Comparison of ENCODE assay signal across 8 mouse cellular contexts in the genomic region with DNA sequence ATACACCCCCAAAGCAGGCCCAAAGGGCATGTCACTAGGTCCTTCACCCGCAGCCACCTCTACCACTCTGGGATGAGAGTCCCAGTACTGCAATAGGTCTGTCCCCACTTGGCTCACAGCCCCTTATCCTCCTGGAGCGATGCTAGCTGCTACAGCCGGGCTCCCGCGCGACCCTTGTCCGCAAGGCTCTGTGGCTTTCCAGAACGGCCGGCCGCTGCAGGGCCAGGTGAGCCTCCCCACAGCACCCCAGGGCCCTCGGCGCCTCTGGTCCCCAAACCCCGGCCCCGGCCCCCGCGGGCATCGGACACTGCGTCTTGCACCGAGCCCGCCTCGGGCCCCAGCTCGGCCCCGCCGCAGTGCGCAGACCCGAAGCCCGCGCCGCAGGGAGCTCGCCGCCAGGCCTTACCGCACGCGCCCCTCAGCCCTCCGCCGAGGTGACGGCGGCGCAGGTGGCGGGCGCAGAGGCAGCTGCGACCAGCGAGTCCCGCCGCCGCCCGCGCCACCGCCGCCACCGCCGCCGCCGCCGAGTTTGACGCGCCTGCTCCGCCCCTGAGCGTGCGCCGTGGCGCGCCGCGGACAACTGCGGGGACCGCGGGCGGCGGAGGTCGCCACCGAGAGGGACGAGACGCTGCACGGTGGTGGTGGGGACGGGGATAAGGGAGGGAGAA. TPM values are rescaled to one million over a fixed set of nuclear protein-coding genes. Genes with fewer than 3 reads are reported as not detected.
A peak's percentile ranks its signal among the peaks of the same experiment; 100 is the strongest.
DNase-seq lines count a peak whose midpoint lies in the region; ATAC-seq and TF ChIP-seq lines count a peak whose summit lies in the region.

A gene (minus strand): TSS at position 550 of the 668 bp plus-strand sequence.

- peak within 1 kb of the TSS; percentile 33 for H3K4me3 ChIP-seq in heart, adult 2 months
- peak within 1 kb of the TSS; percentile 77 for H3K4me3 ChIP-seq in embryonic facial prominence, embryonic 14.5 days (ENCODE audit: low read depth, low read length)
- H3K4me3 ChIP-seq in midbrain, postnatal 0 days (ENCODE audit: low read depth, low read length): peak within 1 kb of the TSS; percentile 79

- no peaks in the 10 kb centered on the region for H3K4me1 ChIP-seq in heart, adult 2 months (ENCODE audit: control insufficient read depth, insufficient read depth, low read length)
- H3K4me1 ChIP-seq in embryonic facial prominence, embryonic 14.5 days (ENCODE audit: control insufficient read depth, insufficient read depth, low read length): peaks cover 6% of the 10 kb centered on the region
- H3K4me1 ChIP-seq in midbrain, postnatal 0 days (ENCODE audit: insufficient read depth, low read length): no peaks in the 10 kb centered on the region

- no peaks in the 10 kb centered on the region for H3K79me2 ChIP-seq in heart, adult 2 months (replicated peaks; ENCODE audit: control insufficient read depth, insufficient read depth, low read length)

- no peak for TF ChIP-seq CTCF in heart, adult 2 months (IDR thresholded peaks at IDR 0.05)
- TF ChIP-seq CTCF in midbrain, postnatal 0 days (IDR thresholded peaks at IDR 0.05): no peak

- DNase-seq in heart, adult 2 months: peak; percentile 4 to 25
- no peak for DNase-seq in heart, adult 8-10 months (ENCODE audit: low spot score)
- DNase-seq in adrenal gland, postnatal 36 days: peak; percentile 73 to 80
- DNase-seq in embryonic facial prominence, embryonic 14.5 days (ENCODE audit: low spot score): peak; percentile 47
- DNase-seq in left cerebral cortex, postnatal 25 days (ENCODE audit: low spot score in 2 of 2): peak; percentile 62 to 77
- peak; percentile 46 for DNase-seq in midbrain, postnatal 0 days (ENCODE audit: low spot score)
- DNase-seq in thymus, postnatal 4 days: peak; percentile 23

- no peak within 1 kb of the TSS for H3K27ac ChIP-seq in heart, adult 2 months
- no peak within 1 kb of the TSS for H3K27ac ChIP-seq in embryonic facial prominence, embryonic 14.5 days (replicated peaks; ENCODE audit: low read depth, low read length)
- peak within 1 kb of the TSS; percentile 74 for H3K27ac ChIP-seq in midbrain, postnatal 0 days (ENCODE audit: low read depth, low read length)

- H3K9ac ChIP-seq in heart, adult 2 months (ENCODE audit: low read depth, low read length): peak within 1 kb of the TSS; percentile 29
- H3K9ac ChIP-seq in embryonic facial prominence, embryonic 14.5 days (ENCODE audit: low read depth, low read length): peak within 1 kb of the TSS; percentile 84
- H3K9ac ChIP-seq in midbrain, postnatal 0 days (replicated peaks; ENCODE audit: low read length, poor library complexity, severe bottlenecking): peak within 1 kb of the TSS; percentile 97

- TF ChIP-seq POLR2A in heart, adult 2 months (IDR thresholded peaks at IDR 0.05; ENCODE audit: insufficient read depth, low read depth, low read length): no peak

- no peaks in the 10 kb centered on the region for H3K36me3 ChIP-seq in heart, adult 2 months (ENCODE audit: control insufficient read depth, insufficient read depth, low read length)
- no peaks in the 10 kb centered on the region for H3K36me3 ChIP-seq in embryonic facial prominence, embryonic 14.5 days (ENCODE audit: control insufficient read depth, insufficient read depth, low read length)
- H3K36me3 ChIP-seq in midbrain, postnatal 0 days (ENCODE audit: insufficient read depth, low read length): peaks cover 5% of the 10 kb centered on the region; the same call in 1 of the 2 replicates

- intact Hi-C loops in heart, adult 2 months (cut with DNase I): no loop called here
- intact Hi-C loops in left cerebral cortex, postnatal 25 days (cut with DNase I): loop anchor here (5.0 kb wide), 1 partner anchor 869 kb away; no protein-coding TSS in a partner anchor

- peak within 1 kb of the TSS; percentile 95 for H3K4me2 ChIP-seq in embryonic facial prominence, embryonic 14.5 days (ENCODE audit: low read depth, low read length)
- peak within 1 kb of the TSS; percentile 75 for H3K4me2 ChIP-seq in midbrain, postnatal 0 days (ENCODE audit: low read depth, low read length, poor library complexity, severe bottlenecking)

- no peaks in the 10 kb centered on the region for H3K27me3 ChIP-seq in heart, adult 2 months (ENCODE audit: control insufficient read depth, insufficient read depth, low read length)
- no peaks in the 10 kb centered on the region for H3K27me3 ChIP-seq in embryonic facial prominence, embryonic 14.5 days (replicated peaks; ENCODE audit: control insufficient read depth, insufficient read depth, low read length)
- no peaks in the 10 kb centered on the region for H3K27me3 ChIP-seq in midbrain, postnatal 0 days (ENCODE audit: insufficient read depth, low read length)

- peak; percentile 92 for ATAC-seq in embryonic facial prominence, embryonic 14.5 days (ENCODE audit: low read depth)
- peak; percentile 27 to 56 for ATAC-seq in hematopoietic stem cell, adult 5-6 weeks (replicated peaks in 1 of 2; ENCODE audit: insufficient read depth in 1 of 2, low FRiP score in 2 of 2, low TSS enrichment in 1 of 2, low read depth in 1 of 2, poor library complexity in 2 of 2, severe bottlenecking in 2 of 2)
- ATAC-seq in midbrain, postnatal 0 days (ENCODE audit: low FRiP score): peak; percentile 93

- WGBS in heart, adult 2 months: 1% methylated on average over 76 of the region's 76 CpGs
- 0% methylated on average over 41 of the region's 76 CpGs for WGBS in embryonic facial prominence, embryonic 14.5 days
- under 1% methylated on average over 61 of the region's 76 CpGs for WGBS in midbrain, postnatal 0 days

- H3K9me3 ChIP-seq in embryonic facial prominence, embryonic 14.5 days (ENCODE audit: control insufficient read depth, low read length): no peaks in the 10 kb centered on the region
- no peaks in the 10 kb centered on the region for H3K9me3 ChIP-seq in midbrain, postnatal 0 days (ENCODE audit: low read length)

- no peak for TF ChIP-seq EP300 in heart, adult 2 months (IDR thresholded peaks at IDR 0.05; ENCODE audit: insufficient read depth, low read depth, low read length)

RNA-seq across cellular contexts. Expression of the gene that starts here (rescaled TPM):
- under 1 TPM; 0.16 to 0.52 TPM for total RNA-seq in heart, adult 2 months (2021)
- polyA plus RNA-seq in heart, adult 2 months (2012; rRNA removed): 0.06 and 0.41 TPM in 2 replicates
- under 1 TPM; 0.19 to 0.44 (median 0.37) TPM for total RNA-seq in heart, adult 8-10 months (2022)
- 10 to 100 TPM; 10.2 to 11.5 TPM for total RNA-seq in adrenal gland, postnatal 36 days (2021)
- polyA plus RNA-seq in embryonic facial prominence, embryonic 14.5 days (2014; fragmentation: Nextera tagmentation; extraction: Ambion mirVana): 11.4 and 13.6 TPM in 2 replicates
- not detected in 2 replicates for total RNA-seq in hematopoietic stem cell, adult 5-6 weeks (2017)
- 100 to 1,000 TPM; 200 to 208 TPM for total RNA-seq in left cerebral cortex, postnatal 25 days (2021)
- 84.5 and 96.0 TPM in 2 replicates for total RNA-seq in midbrain, postnatal 0 days (2014; rRNA removed)
- 62.2 and 68.5 TPM in 2 replicates for polyA plus RNA-seq in midbrain, postnatal 0 days (2015; fragmentation: Nextera tagmentation; extraction: Ambion mirVana)

Comparison
In these comparisons a context has a peak if more than half of its experiments do, and no peak if none do; other contexts are left out.
1. RNA of the gene that starts here (total RNA-seq): 200 to 208 TPM in left cerebral cortex, postnatal 25 days, 84.5 to 96.0 TPM in midbrain, postnatal 0 days and 10.2 to 11.5 TPM in adrenal gland, postnatal 36 days; 0.16 to 0.52 TPM in heart, adult 2 months, 0.19 to 0.44 TPM in heart, adult 8-10 months and not detected in hematopoietic stem cell, adult 5-6 weeks; every median in the first group is over 4 times any median in the second.
2. Peak in DNase-seq, H3K4me3 ChIP-seq and H3K9ac ChIP-seq in heart, adult 2 months; RNA of the gene not detected or under 1 TPM.
3. Peak in ATAC-seq in hematopoietic stem cell, adult 5-6 weeks; RNA of the gene not detected or under 1 TPM.
4. H3K9ac ChIP-seq: peak in every context shown above with its lines; median percentile 97 in midbrain, postnatal 0 days; 84 in embryonic facial prominence, embryonic 14.5 days; 29 in heart, adult 2 months.
5. ATAC-seq: peak in every context shown above with its lines; median percentile 93 in midbrain, postnatal 0 days; 92 in embryonic facial prominence, embryonic 14.5 days; 42 in hematopoietic stem cell, adult 5-6 weeks.
6. Peak in every context shown above with its lines, with median percentiles within 50 percentile points of each other: H3K4me3 ChIP-seq.